Mouse (Mus musculus) heart, adult 11 months (tissue): ENCODE measurements at regions not wholly inside any gene's neighbourhood (a gene's known extent, or its start where the extent isn't known, plus 50 kb on each side); places are given as distances from the start of the nearest gene placed in this dataset.

Source experiments
- DNase-seq: peaks from one replicate; pipeline ENCODE4 v3.0.0; 2022

- DNase-seq: no peak
Measured at GRCm38 (mm10) chr12:27140335-27140702, 202.1 kb downstream of the Sox11 start.

GRCm38 (mm10) chr12:27139683-27140334 lies 202.6 kb downstream of the Sox11 start:
- DNase-seq: no peak

GRCm38 (mm10) chr12:27138663-27139633 lies 203.4 kb downstream of the Sox11 start:
- DNase-seq: no peak

GRCm38 (mm10) chr12:27135997-27136559 lies 206.3 kb downstream of the Sox11 start:
- no peak for DNase-seq

- DNase-seq: peak; percentile 13
Measured at GRCm38 (mm10) chr12:27130544-27130943, 211.8 kb downstream of the Sox11 start.

GRCm38 (mm10) chr12:27127054-27127605 lies 215.2 kb downstream of the Sox11 start:
- DNase-seq: peak; percentile 55

GRCm38 (mm10) chr12:27118581-27118980 lies 223.8 kb downstream of the Sox11 start:
- DNase-seq: no peak

- no peak for DNase-seq
Measured at GRCm38 (mm10) chr12:27115392-27115791, 227.0 kb downstream of the Sox11 start.

- no peak for DNase-seq
Measured at GRCm38 (mm10) chr12:27104925-27105571, 237.3 kb downstream of the Sox11 start.

GRCm38 (mm10) chr12:27102996-27103395 lies 239.4 kb downstream of the Sox11 start:
- no peak for DNase-seq

- no peak for DNase-seq
Measured at GRCm38 (mm10) chr12:27089206-27089605, 253.2 kb downstream of the Sox11 start.

- DNase-seq: no peak
Measured at GRCm38 (mm10) chr12:27085890-27086289, 256.5 kb downstream of the Sox11 start.

GRCm38 (mm10) chr12:27083645-27084550 lies 258.5 kb downstream of the Sox11 start:
- DNase-seq: no peak

GRCm38 (mm10) chr12:27083089-27083488 lies 259.3 kb downstream of the Sox11 start:
- no peak for DNase-seq

- no peak for DNase-seq
Measured at GRCm38 (mm10) chr12:27082624-27083023, 259.8 kb downstream of the Sox11 start.

GRCm38 (mm10) chr12:27076107-27076738 lies 266.2 kb downstream of the Sox11 start:
- DNase-seq: no peak

- no peak for DNase-seq
Measured at GRCm38 (mm10) chr12:27065011-27065517, 277.3 kb downstream of the Sox11 start.

GRCm38 (mm10) chr12:27063518-27063917 lies 278.9 kb downstream of the Sox11 start:
- no peak for DNase-seq

GRCm38 (mm10) chr12:27062511-27063264 lies 279.7 kb downstream of the Sox11 start:
- no peak for DNase-seq

GRCm38 (mm10) chr12:27062061-27062461 lies 280.3 kb downstream of the Sox11 start:
- no peak for DNase-seq
